In the genomic region with DNA sequence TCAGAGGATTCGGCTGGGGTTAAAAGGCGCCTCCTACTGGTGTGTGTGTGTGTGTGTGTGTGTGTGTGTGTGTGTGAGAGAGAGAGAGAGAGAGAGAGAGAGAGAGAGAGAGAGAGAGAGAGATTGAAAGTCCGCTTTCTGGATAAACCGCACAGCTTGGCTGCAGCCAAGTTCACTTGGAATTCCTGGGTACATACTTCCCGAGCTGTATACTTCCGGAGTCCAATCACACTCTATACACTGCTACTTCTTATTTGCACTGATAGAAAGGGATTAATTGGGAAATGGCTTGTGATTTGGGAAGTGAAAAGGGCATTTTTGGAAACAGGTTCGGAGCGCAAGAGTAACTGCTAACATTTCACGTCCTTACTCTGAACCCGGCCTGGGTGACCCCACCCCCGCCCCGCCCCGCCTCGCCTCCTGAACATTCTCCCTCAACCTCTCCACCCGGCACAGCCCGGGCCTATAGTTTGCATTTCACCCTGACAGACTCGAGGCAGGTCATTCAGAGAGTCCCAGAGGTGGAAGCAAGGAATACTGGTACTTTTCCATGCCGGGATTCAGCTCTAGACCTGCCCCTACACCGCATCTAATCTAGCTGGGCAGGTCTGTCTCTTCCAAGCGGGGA, we compare ENCODE assay signal across 8 mouse cellular contexts. TPM values are rescaled to one million over a fixed set of nuclear protein-coding genes. Genes with fewer than 3 reads are reported as not detected.
DNase-seq lines count a peak whose midpoint lies in the region; ATAC-seq and TF ChIP-seq lines count a peak whose summit lies in the region.

No protein-coding gene starts in this region.

- peak overlapping the region; percentile 85 for H3K4me2 ChIP-seq in heart, embryonic 15.5 days
- H3K4me2 ChIP-seq in embryonic facial prominence, embryonic 11.5 days (ENCODE audit: low read depth, low read length) = peak overlapping the region; percentile 81
- H3K4me2 ChIP-seq in midbrain, embryonic 14.5 days (ENCODE audit: low read length) = peak overlapping the region; percentile 96

- peak overlapping the region; percentile 74 for H3K9ac ChIP-seq in heart, embryonic 15.5 days
- peak overlapping the region; percentile 66 for H3K9ac ChIP-seq in embryonic facial prominence, embryonic 11.5 days (replicated peaks; ENCODE audit: low read length)
- H3K9ac ChIP-seq in midbrain, embryonic 14.5 days (replicated peaks; ENCODE audit: low read length) = no peak overlapping the region

- H3K4me3 ChIP-seq in heart, embryonic 15.5 days = peak overlapping the region; percentile 74
- peak overlapping the region; percentile 57 for H3K4me3 ChIP-seq in embryonic facial prominence, embryonic 11.5 days (ENCODE audit: low read depth, low read length)
- H3K4me3 ChIP-seq in kidney, adult 2 months (ENCODE audit: insufficient read depth, low read depth, low read length) = peak overlapping the region; percentile 74
- H3K4me3 ChIP-seq in midbrain, embryonic 14.5 days (replicated peaks; ENCODE audit: low read depth, low read length) = peak overlapping the region; percentile 57

- TF ChIP-seq CTCF in kidney, adult 2 months (conservative IDR thresholded peaks at IDR 0.05; ENCODE audit: insufficient read depth, insufficient read length, low read depth, low read length) = no peak

- TF ChIP-seq POLR2A in kidney, adult 2 months (IDR thresholded peaks at IDR 0.05; ENCODE audit: low read depth, low read length) = no peak

- peaks cover 47% of the 10 kb centered on the region for H3K4me1 ChIP-seq in heart, embryonic 15.5 days (replicated peaks)
- H3K4me1 ChIP-seq in embryonic facial prominence, embryonic 11.5 days (ENCODE audit: control insufficient read depth, insufficient read depth, low read length) = no peaks in the 10 kb centered on the region
- H3K4me1 ChIP-seq in kidney, adult 2 months (ENCODE audit: control insufficient read depth, insufficient read depth, low read length) = peaks cover 23% of the 10 kb centered on the region
- H3K4me1 ChIP-seq in midbrain, embryonic 14.5 days (ENCODE audit: control insufficient read depth, insufficient read depth, low read length) = no peaks in the 10 kb centered on the region

- peak overlapping the region; percentile 95 for H3K27ac ChIP-seq in heart, embryonic 15.5 days
- no peak overlapping the region for H3K27ac ChIP-seq in embryonic facial prominence, embryonic 11.5 days (replicated peaks; ENCODE audit: low read depth, low read length)
- peak overlapping the region; percentile 84 for H3K27ac ChIP-seq in kidney, adult 2 months (ENCODE audit: insufficient read depth, low read depth, low read length)
- no peak overlapping the region for H3K27ac ChIP-seq in midbrain, embryonic 14.5 days (replicated peaks; ENCODE audit: low read depth, low read length)

- WGBS in heart, embryonic 15.5 days = 10% methylated on average over 20 of the region's 20 CpGs
- WGBS in embryonic facial prominence, embryonic 11.5 days = 5% methylated on average over 20 of the region's 20 CpGs
- 17% methylated on average over 20 of the region's 20 CpGs for WGBS in kidney, adult 2 months
- WGBS in midbrain, embryonic 14.5 days = 5% methylated on average over 20 of the region's 20 CpGs

- DNase-seq in heart, adult 9 months (ENCODE audit: low spot score in 2 of 2) = no peak
- no peak for DNase-seq in embryonic facial prominence, embryonic 11.5 days (ENCODE audit: low spot score)
- DNase-seq in kidney, adult 2 months = peak; percentile 75
- no peak for DNase-seq in midbrain, embryonic 14.5 days
- no peak for DNase-seq in right cerebral cortex, adult 18-20 months
- DNase-seq in urinary bladder, postnatal 25 days (ENCODE audit: low spot score) = no peak
- no peak for DNase-seq in left cerebral cortex, adult 9 months (ENCODE audit: low spot score in 2 of 2)

- peaks cover 3% of the 10 kb centered on the region; the same call in 1 of the 2 replicates for H3K27me3 ChIP-seq in heart, embryonic 15.5 days
- H3K27me3 ChIP-seq in embryonic facial prominence, embryonic 11.5 days (ENCODE audit: control insufficient read depth, insufficient read depth, low read length) = peaks cover 3% of the 10 kb centered on the region
- H3K27me3 ChIP-seq in kidney, adult 2 months (replicated peaks; ENCODE audit: control insufficient read depth, insufficient read depth, low read length) = no peaks in the 10 kb centered on the region
- H3K27me3 ChIP-seq in midbrain, embryonic 14.5 days (ENCODE audit: control insufficient read depth, insufficient read depth, low read length) = peaks cover 17% of the 10 kb centered on the region

- H3K36me3 ChIP-seq in heart, embryonic 15.5 days = no peaks in the 10 kb centered on the region
- no peaks in the 10 kb centered on the region for H3K36me3 ChIP-seq in embryonic facial prominence, embryonic 11.5 days (replicated peaks; ENCODE audit: control insufficient read depth, insufficient read depth, low read depth, low read length)
- no peaks in the 10 kb centered on the region for H3K36me3 ChIP-seq in kidney, adult 2 months (ENCODE audit: control insufficient read depth, insufficient read depth, low read length)
- H3K36me3 ChIP-seq in midbrain, embryonic 14.5 days (ENCODE audit: control insufficient read depth, insufficient read depth, low read length) = no peaks in the 10 kb centered on the region

- H3K9me3 ChIP-seq in heart, embryonic 15.5 days (replicated peaks) = no peaks in the 10 kb centered on the region
- no peaks in the 10 kb centered on the region for H3K9me3 ChIP-seq in embryonic facial prominence, embryonic 11.5 days (replicated peaks; ENCODE audit: control insufficient read depth, low read length)
- H3K9me3 ChIP-seq in midbrain, embryonic 14.5 days (ENCODE audit: control insufficient read depth, low read length) = no peaks in the 10 kb centered on the region

- no peak for ATAC-seq in heart, embryonic 15.5 days (replicated peaks; ENCODE audit: insufficient number of reproducible peaks, insufficient read depth, low FRiP score, low read depth)
- ATAC-seq in embryonic facial prominence, embryonic 11.5 days (replicated peaks; ENCODE audit: insufficient number of reproducible peaks, low FRiP score, low TSS enrichment, low read depth) = no peak
- ATAC-seq in midbrain, embryonic 14.5 days (ENCODE audit: low FRiP score, low TSS enrichment) = no peak

RNA-seq across cellular contexts. Expression of gene Tmem51, which starts 0.9 kb away (rescaled TPM):
- 36.7 and 40.7 TPM in 2 replicates for polyA plus RNA-seq in heart, embryonic 15.5 days (2015; fragmentation: Nextera tagmentation; extraction: Ambion mirVana)
- 10.1 and 12.1 TPM in 2 replicates for polyA plus RNA-seq in embryonic facial prominence, embryonic 11.5 days (2014; fragmentation: Nextera tagmentation; extraction: Ambion mirVana)
- polyA plus RNA-seq in kidney, adult 2 months (2012; rRNA removed) = 59.6 and 60.4 TPM in 2 replicates
- polyA plus RNA-seq in midbrain, embryonic 14.5 days (2014; fragmentation: Nextera tagmentation; extraction: Ambion mirVana) = 4.8 and 7.2 TPM in 2 replicates

Comparison
In these comparisons a context has a peak if more than half of its experiments do, and no peak if none do; other contexts are left out.
1. H3K27ac ChIP-seq: peak in heart, embryonic 15.5 days (single experiment) and kidney, adult 2 months (single experiment); none in embryonic facial prominence, embryonic 11.5 days (single experiment) and midbrain, embryonic 14.5 days (single experiment).
2. Peak in every context shown above with its lines, with median percentiles within 50 percentile points of each other: H3K4me2 ChIP-seq and H3K4me3 ChIP-seq.